Mouse (Mus musculus): ENCODE measurements around the gene Taar7d.
"Not testable (repeated sequence)": the region's sequence is repeated elsewhere in the genome, so short reads cannot be mapped to it uniquely, and the experiment has no call there.

Taar7d gene
- long read RNA-seq, experiment 1 = 0 reads
- long read RNA-seq, experiment 2 = 0 reads

- intact Hi-C loops (cut with DNase I) = no loop called here
Observed at GRCm38 (mm10) chr10:24026922-24027321, at the start of gene Taar7d. TSS of gene Taar7d (plus strand) at chr10:24027222.

DNA sequence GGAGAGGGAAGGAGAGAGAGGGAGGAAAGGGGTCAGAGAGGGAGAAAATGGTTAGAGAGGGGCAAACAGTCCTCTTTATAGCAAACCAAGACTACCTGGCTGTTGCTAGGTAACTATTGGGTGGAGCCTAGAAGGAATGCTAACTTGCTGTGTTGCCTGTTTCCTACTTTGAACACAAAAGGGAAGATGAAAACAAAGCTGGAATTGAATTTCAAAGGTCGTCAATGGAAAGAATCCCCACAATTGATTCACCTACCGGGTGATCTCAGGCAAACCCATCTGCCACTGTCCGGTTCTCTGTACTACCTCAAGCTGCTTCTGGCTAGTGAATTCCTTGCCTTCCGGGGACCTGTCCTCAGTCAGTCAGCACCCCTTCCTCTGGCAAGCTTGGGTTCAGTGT, 49.1 kb upstream of the Taar7d start:
- intact Hi-C loops (cut with DNase I) = loop anchor here (2.0 to 5.0 kb wide), 3 partner anchors 103 to 163 kb away; no protein-coding TSS in a partner anchor

GRCm38 (mm10) chr10:23978901-23979705, 47.9 kb upstream of the Taar7d start:
- intact Hi-C loops (cut with DNase I) = loop anchor here (2.0 to 5.0 kb wide), 3 partner anchors 102 to 164 kb away; no protein-coding TSS in a partner anchor

- intact Hi-C loops (cut with DNase I) = no loop called here
Observed at GRCm38 (mm10) chr10:23985546-23985945, 41.5 kb upstream of the Taar7d start, which contains the start of gene Taar6. TSS of gene Taar6 (minus strand) at chr10:23985646.

DNA sequence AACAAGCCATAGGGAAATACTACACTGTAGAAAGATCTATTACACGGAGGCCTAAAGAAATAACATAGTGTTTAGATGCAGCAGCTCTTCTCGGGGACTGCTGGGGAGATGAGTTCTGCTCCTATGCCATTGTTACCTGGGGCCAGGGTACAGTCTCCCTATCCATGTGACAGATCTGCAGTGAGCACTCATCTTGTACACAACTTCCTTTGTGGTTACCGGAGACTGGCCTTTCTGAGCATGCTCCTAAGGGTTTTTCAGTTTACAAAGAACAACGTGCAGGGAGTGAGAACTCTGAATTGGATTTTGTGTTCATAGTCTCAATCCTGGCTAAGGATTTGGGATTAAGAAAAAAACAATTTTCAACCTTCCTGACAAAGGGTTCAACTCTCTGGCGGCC, 40.6 kb upstream of the Taar7d start:
- intact Hi-C loops (cut with DNase I) = no loop called here

- intact Hi-C loops (cut with DNase I) = no loop called here
Observed at GRCm38 (mm10) chr10:23993381-23993780, 33.6 kb upstream of the Taar7d start, which contains the start of gene Taar7a. TSS of gene Taar7a (minus strand) at chr10:23993481.

DNA sequence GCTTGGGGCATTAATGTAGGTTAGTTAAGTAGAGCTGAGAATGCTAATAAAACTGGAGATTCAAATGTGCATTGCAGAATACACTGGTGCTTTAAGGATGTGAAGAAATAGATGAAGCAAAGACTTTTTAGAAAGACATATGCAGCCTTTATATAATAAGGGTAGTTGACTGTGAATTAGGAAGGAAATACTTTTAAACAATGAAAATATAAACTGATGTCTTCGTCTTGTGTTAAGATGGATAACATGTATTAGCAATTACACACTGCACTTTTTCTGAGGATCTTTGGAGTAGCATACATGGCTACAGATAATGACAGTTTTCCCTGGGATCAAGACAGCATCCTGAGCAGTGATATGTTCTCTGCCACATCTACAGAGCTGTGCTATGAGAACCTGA, 27.4 kb upstream of the Taar7d start, which contains the start of gene Taar7b:
Gene Taar7b (plus strand): TSS at position 301 of the 400 bp plus-strand sequence.
- intact Hi-C loops (cut with DNase I) = no loop called here

DNA sequence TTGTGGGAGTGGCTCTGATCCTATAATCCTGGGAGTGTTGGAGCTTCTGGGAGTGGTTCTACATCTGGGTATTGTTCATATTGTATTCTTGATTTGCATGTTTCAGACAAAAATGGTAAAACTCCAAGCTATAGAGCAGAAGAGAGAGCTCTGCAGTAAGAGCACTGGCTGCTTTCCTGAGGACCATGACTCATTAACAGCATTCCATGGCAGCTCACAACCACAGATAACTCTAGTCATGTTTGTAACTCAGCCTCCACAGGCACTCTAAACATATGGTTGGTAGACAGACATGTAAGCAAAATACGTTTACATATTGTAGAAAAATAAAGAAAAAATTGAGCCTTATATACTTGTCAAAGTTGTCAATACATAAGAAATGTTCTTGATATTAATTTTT, 20.6 kb upstream of the Taar7d start:
- intact Hi-C loops (cut with DNase I) = no loop called here

DNA sequence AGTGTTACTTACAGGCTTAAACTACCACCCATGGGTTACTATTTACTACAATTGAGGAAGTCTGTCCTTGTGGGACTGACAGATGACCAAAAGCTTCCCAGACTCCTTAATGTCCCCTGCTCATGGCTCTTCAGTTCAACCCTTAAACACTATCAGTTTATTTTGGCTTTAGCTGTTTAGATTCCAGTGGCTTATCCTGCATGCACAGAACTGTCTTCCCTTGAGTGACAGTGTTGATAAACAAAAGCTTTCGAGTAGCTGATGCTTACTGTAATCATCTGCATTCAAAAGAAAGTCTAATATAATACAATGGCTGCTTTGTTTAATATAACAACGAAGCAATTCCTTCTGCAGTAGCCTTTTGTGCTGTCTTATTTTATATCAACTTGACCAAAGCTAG, 20.0 kb upstream of the Taar7d start:
- intact Hi-C loops (cut with DNase I) = no loop called here

GRCm38 (mm10) chr10:24008143-24008542, 18.9 kb upstream of the Taar7d start:
- intact Hi-C loops (cut with DNase I) = no loop called here

- intact Hi-C loops (cut with DNase I) = no loop called here
Observed at GRCm38 (mm10) chr10:24031347-24031746, 4.3 kb downstream of the Taar7d start.

DNA sequence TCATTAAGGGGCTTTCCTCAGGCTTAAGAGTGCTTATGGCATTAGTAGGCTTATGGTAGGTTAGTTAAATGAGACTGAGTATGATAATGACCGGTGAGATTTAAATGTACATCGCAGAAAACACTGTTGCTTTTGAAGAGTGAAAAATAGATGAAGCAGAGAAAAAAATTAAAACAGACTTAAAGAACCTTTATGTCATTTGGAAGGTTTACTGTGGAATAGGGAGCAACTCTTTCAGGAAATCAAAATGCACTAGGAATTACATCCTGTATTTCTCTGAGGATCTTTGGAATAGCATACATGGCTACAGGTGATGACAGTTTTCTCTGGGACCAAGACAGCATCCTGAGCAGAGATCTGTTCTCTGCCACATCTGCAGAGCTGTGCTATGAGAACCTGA, 10.3 kb downstream of the Taar7d start, which contains the start of gene Taar7e:
Gene Taar7e (plus strand): TSS at position 301 of the 400 bp plus-strand sequence.
- intact Hi-C loops (cut with DNase I) = no loop called here

- intact Hi-C loops (cut with DNase I) = no loop called here
Observed at GRCm38 (mm10) chr10:24040120-24040869, 13.3 kb downstream of the Taar7d start.

DNA sequence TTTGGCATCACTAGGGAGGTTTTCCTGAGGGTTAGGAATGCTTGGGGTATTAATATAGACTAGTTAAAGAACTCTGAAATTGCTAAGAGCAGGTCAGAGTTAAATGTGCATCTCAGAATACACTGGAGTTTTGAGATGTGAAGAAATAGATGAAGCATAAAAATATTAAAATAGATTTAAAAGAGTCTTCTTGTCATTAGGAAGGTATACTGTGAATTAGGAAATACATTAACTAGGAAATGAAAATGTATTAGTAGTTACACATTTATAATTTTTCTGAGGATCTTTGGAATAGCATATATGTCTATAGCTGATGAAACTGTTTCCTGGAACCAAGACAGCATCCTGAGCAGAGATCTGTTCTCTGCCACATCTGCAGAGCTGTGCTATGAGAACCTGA, 22.2 kb downstream of the Taar7d start, which contains the start of gene Taar7f:
Gene Taar7f (plus strand): TSS at position 301 of the 400 bp plus-strand sequence.
- intact Hi-C loops (cut with DNase I) = no loop called here

GRCm38 (mm10) chr10:24052039-24052438, 25.0 kb downstream of the Taar7d start:
- intact Hi-C loops (cut with DNase I) = no loop called here

DNA sequence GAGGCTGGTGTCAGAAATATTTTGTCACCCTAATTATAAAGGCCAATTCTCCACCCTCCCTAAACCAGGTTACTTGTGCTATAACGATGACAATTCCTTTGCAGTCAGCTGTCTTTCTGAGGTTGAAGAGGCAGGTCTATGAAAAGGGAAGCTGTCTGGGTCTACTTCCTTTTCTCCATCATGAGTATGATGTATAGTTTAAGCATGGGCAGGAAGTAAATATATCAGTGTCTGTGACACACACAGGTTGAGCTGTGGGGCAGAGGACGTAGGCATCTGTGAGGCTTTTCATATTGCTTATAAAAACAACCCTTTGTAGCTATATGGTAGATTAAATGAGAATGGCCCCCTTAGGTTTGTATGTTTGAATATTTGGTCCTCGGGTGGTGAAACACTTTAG, 32.0 kb downstream of the Taar7d start:
- intact Hi-C loops (cut with DNase I) = no loop called here

DNA sequence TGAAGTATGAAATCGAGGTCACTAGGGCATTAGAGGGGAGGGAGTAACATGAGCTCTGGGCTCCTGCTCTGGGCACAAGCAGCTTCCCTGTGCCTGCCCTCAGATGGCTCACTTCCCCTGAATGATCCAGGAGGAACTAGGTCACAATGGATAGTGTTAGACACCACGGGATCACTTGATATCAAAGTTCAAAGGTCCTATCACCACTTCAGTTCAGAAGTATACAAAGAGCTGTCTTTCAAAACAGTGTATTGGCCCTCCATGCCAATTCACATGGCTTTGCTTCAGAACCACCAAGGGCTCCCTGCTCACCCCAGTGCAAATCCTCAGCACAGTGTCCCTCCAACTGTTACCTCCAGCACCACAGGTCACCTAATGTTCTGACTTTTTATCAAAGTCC, 47.7 kb downstream of the Taar7d start:
- intact Hi-C loops (cut with DNase I) = not testable (repeated sequence)

- intact Hi-C loops (cut with DNase I) = not testable (repeated sequence)
Observed at GRCm38 (mm10) chr10:24076200-24076599, 49.2 kb downstream of the Taar7d start, which contains the start of gene Taar8a. TSS of gene Taar8a (plus strand) at chr10:24076500.
